Mouse (Mus musculus) testis, adult 2 months (tissue): ENCODE measurements around the gene Smg6.

Source experiments
- CTCF ChIP-seq: fragments of 200-500 bp; IDR thresholded peaks from 2 replicates; pipeline ENCODE4 v1.5.1; 2012; ENCODE audit warnings: low read depth, mild to moderate bottlenecking, inconsistent platforms, low read length, moderate library complexity; ENCODE audit not compliant: control insufficient read depth, insufficient read depth, insufficient replicate concordance
- POLR2A ChIP-seq: fragments of 200-500 bp; IDR thresholded peaks from 2 replicates; pipeline ENCODE4 v1.6.1; 2012; ENCODE audit warnings: low read depth, mild to moderate bottlenecking, inconsistent platforms, low read length, moderate library complexity; ENCODE audit not compliant: control insufficient read depth

DNA sequence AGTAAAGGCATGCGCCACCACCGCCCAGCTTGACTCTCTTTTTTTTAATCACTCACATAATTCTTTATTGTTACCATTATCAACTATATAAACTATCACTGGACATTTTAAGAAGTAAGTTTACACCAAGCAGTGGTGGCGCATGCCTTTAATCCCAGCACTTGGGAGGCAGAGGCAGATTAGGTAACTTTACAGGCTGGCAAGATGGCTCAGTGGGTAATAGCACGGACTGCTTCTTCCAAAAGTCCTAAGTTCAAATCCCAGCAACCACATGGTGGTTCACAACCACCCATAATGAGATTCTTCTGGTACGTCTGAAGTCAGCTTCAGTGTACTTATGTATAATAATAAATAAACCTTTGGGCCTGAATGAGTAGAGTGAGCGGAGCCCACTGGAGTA, 203.9 kb downstream of the Smg6 start:
- TF ChIP-seq POLR2A (no peak), CTCF (no peak)
